Mouse (Mus musculus): ENCODE results near the gene Lcn3. TPM values are rescaled to one million over a fixed set of nuclear protein-coding genes. Genes with fewer than 3 reads are reported as not detected.
"Not testable (repeated sequence)": the region's sequence is repeated elsewhere in the genome, so short reads cannot be mapped to it uniquely, and the experiment has no call there.

Gene Lcn3
- not detected for total RNA-seq (2021)
- long read RNA-seq, result 0 reads

- DNase-seq (ENCODE audit: low spot score in 2 of 2), result no peak
Measured at GRCm38 (mm10) chr2:25765269-25765668, at the start of gene Lcn3. TSS of gene Lcn3 (plus strand) at chr2:25765569.

GRCm38 (mm10) chr2:25717222-25717621 is 48.1 kb upstream of the Lcn3 start:
- DNase-seq (ENCODE audit: low spot score in 2 of 2), result no peak

- no peak for DNase-seq (ENCODE audit: low spot score in 2 of 2)
Measured at GRCm38 (mm10) chr2:25733199-25733930, 32.0 kb upstream of the Lcn3 start.

- not testable (repeated sequence) for DNase-seq (ENCODE audit: low spot score in 2 of 2)
Measured at GRCm38 (mm10) chr2:25736709-25737108, 28.7 kb upstream of the Lcn3 start, which contains the start of gene Obp2b. TSS of gene Obp2b (plus strand) at chr2:25737009.

DNA sequence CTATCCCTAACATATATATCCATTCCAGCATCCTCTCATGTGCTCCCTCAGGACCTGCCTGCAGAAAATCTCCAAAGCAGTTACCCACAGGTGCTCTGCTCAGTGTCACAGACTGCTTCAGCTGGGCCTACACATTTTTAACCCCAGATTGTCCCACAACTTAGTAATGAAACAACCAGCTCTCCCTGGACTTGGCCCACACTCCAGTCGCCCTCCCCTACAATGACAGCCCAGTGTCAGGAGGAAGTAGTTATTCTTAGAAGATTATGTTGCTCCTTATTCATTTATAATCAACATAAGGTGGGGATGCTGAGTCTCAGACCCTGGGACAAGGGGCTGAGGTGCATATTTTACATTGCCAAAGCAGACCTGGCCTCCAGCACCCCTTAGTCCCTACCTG is 23.7 kb upstream of the Lcn3 start:
- no peak for DNase-seq (ENCODE audit: low spot score in 2 of 2)

DNA sequence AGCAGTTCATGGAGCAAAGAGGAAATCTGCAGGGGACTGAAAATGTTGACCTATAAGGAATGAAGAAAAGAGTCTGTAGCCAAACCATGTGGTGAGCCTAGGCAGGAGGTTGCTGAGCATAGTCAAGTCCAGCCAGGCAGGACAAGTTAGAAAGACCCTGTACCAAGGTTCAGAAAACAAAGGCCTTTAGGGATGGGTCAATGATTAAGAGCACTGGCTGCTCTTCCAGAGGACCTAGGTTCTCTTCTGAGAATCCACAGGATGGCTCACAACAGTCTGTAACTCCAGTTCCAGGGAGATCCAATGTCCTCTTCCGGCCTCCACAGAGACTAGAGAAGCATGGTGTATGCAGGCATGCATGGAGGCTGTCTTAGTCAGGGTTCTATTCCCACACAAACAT is 11.2 kb upstream of the Lcn3 start:
- no peak for DNase-seq (ENCODE audit: low spot score in 2 of 2)

DNA sequence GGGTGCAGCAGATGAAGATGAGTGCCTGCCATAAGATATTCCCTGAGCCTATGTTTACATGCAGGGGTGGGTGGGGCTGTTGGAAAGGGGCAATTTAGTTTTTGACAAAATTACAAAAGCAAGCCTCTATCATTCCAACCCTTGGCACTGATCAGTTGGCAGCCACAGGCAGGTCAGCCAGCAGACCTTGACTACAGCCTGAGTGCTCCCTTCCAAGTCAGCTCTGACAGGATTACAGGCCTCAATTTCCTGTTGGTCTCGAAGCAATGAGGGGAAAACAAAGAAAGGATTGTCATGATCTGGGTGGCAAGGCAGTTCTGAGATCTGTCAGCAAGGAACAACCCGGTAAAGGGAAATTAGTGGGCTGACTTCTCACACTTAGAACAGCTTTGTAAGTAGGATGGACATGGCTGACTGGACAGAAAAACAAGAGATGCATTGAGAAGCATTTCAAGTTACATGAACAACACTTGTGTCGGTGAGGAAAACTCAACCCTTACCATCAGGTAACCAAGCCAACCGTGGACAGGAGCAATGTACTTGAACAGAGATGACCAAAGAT is 7.2 kb upstream of the Lcn3 start:
- DNase-seq (ENCODE audit: low spot score in 2 of 2), result no peak

GRCm38 (mm10) chr2:25767764-25768163 is 2.4 kb downstream of the Lcn3 start:
- DNase-seq (ENCODE audit: low spot score in 2 of 2), result no peak

GRCm38 (mm10) chr2:25773507-25773906 is 8.1 kb downstream of the Lcn3 start:
- no peak for DNase-seq (ENCODE audit: low spot score in 2 of 2)

DNA sequence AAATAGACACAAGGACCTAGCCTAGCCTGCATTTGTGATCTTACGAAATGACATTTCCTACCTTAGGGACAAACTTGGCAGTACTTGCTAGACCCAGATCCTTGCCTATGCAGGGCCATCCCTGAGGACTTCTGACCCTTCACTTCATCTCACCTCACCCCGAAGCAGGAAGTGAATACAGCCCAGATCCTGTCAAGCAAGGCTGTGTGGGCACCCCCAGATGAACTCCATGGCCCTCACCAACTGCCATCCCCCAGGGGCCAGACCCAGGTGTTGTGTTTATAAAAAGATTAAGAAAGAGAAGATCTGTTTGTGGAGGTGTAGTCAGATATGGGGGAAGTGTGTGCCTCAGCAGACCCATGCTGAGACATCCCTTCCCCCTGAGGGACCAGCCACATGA is 9.3 kb downstream of the Lcn3 start:
- DNase-seq (ENCODE audit: low spot score in 2 of 2), result no peak

- DNase-seq (ENCODE audit: low spot score in 2 of 2), result no peak
Measured at GRCm38 (mm10) chr2:25775991-25776390, 10.6 kb downstream of the Lcn3 start.

DNA sequence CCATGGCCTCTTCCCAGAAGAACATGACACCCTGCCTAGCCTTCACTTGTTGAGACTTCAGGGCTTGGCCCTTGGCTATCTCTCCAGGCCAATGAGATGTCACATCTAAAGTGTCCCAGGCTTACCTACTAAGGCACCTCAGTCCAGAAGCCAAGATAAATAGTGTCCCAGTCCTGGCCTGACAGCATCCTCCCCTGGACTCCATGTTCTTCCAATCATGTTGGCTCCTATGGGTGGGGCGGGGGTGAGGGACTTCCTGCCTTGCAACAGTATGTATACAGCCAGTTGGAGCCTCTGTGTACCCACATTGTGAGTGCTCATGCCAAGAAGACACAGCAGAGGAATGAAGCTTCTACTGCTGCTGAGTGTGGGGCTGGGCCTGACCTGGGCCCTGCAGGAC is 11.3 kb downstream of the Lcn3 start, which contains the start of gene Lcn11:
Gene Lcn11 (plus strand): TSS at position 301 of the 400 bp plus-strand sequence.
- DNase-seq (ENCODE audit: low spot score in 2 of 2), result no peak

DNA sequence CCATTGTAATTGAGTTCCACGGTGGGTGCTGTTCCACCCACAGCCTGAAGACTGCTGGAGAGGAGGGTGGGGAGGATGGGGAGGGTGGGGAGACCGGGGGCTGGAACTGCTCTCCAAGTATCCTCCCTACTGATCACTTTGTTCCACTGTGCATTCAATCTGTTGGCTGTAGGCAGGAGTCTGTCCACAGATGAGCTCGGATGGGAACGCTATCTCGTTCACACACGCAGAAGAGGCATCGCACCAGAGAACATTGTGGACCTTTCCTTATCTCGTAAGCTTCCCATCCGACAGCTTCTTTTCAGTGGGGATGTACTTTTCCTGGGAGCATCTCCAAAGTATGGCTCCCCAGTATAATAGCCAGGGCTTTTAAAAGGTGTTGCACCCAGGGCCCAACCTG is 13.7 kb downstream of the Lcn3 start:
- no peak for DNase-seq (ENCODE audit: low spot score in 2 of 2)

GRCm38 (mm10) chr2:25780921-25781320 is 15.6 kb downstream of the Lcn3 start:
- no peak for DNase-seq (ENCODE audit: low spot score in 2 of 2)

GRCm38 (mm10) chr2:25781957-25782356 is 16.6 kb downstream of the Lcn3 start, which contains the start of gene Gm13539:
TSS of gene Gm13539 (plus strand) at chr2:25782257.
- no peak for DNase-seq (ENCODE audit: low spot score in 2 of 2)

DNA sequence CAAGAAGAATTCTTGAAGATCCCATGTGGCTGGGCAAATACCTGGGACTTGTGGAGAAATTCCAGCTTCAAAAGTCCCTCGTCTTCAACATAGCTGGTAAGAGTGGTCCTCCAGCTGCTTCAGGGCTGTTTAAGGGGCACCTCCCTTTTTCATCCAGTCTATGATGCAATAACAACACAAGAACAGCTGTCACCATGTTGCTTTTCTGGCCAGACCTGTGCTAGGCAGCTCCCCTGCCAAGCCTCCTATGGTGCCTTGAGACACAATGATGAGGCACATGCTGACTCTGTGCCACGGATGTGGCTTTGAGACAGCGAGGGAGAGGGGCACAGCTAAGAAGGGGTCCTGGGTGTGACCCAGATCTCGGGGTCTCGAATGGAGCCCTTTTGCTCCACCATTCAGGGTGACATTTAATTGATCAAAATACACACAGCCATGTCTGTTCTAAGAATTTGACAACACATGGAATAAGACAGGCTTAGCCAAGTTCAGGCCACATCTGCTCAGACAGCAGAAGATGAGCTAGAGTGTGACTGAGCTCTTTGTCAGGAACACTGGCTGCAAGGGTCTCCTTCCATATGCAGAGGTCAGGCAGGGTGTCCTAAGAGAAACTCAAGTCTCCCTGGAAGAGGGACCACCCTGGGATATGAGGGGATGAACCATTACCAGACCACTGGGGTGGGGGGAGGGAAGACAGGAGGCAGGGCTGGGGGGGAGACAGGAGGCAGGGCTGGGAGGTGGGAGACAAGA is 20.4 kb downstream of the Lcn3 start:
- no peak for DNase-seq (ENCODE audit: low spot score in 2 of 2)

GRCm38 (mm10) chr2:25789092-25789491 is 23.7 kb downstream of the Lcn3 start:
- no peak for DNase-seq (ENCODE audit: low spot score in 2 of 2)

DNA sequence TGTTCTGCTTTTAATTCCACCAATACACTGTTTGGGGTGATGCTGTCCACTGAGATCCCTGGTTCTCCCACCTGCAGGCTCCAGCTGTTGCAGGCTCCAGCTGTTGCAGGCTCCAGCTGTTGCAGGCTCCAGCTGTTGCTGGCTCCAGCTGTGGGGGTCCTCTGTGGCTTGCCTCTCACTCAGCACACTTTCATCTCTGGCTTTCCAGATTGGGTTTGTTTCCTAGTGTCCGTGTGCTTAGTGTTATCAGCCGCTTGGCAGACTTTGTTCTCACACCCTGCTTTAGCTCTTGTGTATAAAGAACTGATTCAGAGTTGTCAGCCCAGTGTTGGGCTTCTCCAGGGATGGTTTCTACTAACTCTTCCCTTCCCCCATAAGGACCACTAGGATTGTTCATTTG is 32.3 kb downstream of the Lcn3 start:
- no peak for DNase-seq (ENCODE audit: low spot score in 2 of 2)

GRCm38 (mm10) chr2:25798065-25798464 is 32.7 kb downstream of the Lcn3 start:
- DNase-seq (ENCODE audit: low spot score in 2 of 2), result no peak

DNA sequence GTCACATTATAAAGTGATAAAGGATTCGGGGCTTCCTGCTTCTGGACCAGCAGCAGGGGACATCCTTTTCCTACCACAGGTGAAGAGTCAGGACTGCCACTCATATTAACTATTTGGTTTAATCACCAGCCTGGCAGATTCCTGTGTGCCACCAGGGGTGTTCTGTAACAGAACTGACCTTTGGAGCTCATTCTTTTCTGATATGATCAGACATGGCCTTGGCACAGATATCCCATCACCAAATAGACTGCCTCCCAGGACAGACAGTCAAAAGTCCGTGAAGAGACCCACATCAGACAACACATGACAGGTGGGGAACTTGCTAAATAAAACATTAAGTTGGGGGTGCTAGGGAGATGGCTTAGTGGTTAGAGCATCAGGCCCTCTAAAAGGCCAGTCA is 46.3 kb downstream of the Lcn3 start:
- DNase-seq (ENCODE audit: low spot score in 2 of 2), result no peak

- no peak for DNase-seq (ENCODE audit: low spot score in 2 of 2)
Measured at GRCm38 (mm10) chr2:25813364-25813763, 48.0 kb downstream of the Lcn3 start.

DNA sequence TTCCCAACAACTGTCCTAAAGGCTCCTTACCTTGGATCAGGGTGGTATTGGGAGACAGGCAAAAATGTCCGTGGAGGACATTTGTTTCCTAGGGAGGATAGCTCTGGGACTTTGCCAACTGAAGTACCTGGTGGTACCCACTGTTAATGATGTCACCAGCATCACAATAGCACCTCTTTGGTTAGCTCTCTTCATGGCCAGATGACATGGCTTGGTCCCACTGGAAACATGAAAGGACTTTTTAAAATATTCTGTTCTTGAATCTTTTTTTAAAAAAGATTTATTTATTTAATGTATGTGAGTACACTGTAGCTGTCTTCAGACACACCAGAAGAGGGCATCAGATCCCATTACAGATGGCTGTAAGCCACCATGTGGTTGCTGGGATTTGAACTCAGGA is 50.4 kb downstream of the Lcn3 start, which contains the start of gene Glt6d1:
Gene Glt6d1 (minus strand): TSS at position 101 of the 400 bp plus-strand sequence.
- DNase-seq (ENCODE audit: low spot score in 2 of 2), result not testable (repeated sequence)
